Mouse (Mus musculus): ENCODE measurements around the gene Srsf3. TPM values are rescaled to one million over a fixed set of nuclear protein-coding genes. Genes with fewer than 3 reads are reported as not detected.

Gene Srsf3
- polyA plus RNA-seq, 1 experiment from 2014 or later, result 1,031 TPM

GRCm38 (mm10) chr17:29072701-29073307, 40.4 kb downstream of the Srsf3 start:
- no peaks in the 10 kb centered on the region; the same call in 1 of the 2 replicates for H3K4me1 ChIP-seq (ENCODE audit: control insufficient read depth, insufficient read depth, low read length)

GRCm38 (mm10) chr17:29073313-29073712, 40.9 kb downstream of the Srsf3 start:
- no peak overlapping the region for H3K27ac ChIP-seq (replicated peaks; ENCODE audit: low read depth, low read length)
- no peaks in the 10 kb centered on the region for H3K27me3 ChIP-seq (ENCODE audit: control insufficient read depth, insufficient read depth, low read length)
- no peak overlapping the region for H3K4me2 ChIP-seq (ENCODE audit: low read depth, low read length)
- ATAC-seq (replicated peaks; ENCODE audit: insufficient number of reproducible peaks, low FRiP score, low TSS enrichment, low read depth) (no peak), DNase-seq (ENCODE audit: low spot score) (no peak)
- H3K36me3 ChIP-seq (replicated peaks; ENCODE audit: control insufficient read depth, insufficient read depth, low read depth, low read length), result no peaks in the 10 kb centered on the region
- no peak overlapping the region for H3K9ac ChIP-seq (replicated peaks; ENCODE audit: low read length)
- no peak overlapping the region for H3K4me3 ChIP-seq (ENCODE audit: low read depth, low read length)
- H3K9me3 ChIP-seq (replicated peaks; ENCODE audit: control insufficient read depth, low read length), result no peaks in the 10 kb centered on the region
- no peaks in the 10 kb centered on the region; the same call in 1 of the 2 replicates for H3K4me1 ChIP-seq (ENCODE audit: control insufficient read depth, insufficient read depth, low read length)
- 50% methylated on average over 5 of the region's 5 CpGs for WGBS

More at GRCm38 (mm10) chr17:29072701-29073307, 40.4 kb downstream of the Srsf3 start:
- no peak for ATAC-seq (replicated peaks; ENCODE audit: insufficient number of reproducible peaks, low FRiP score, low TSS enrichment, low read depth)
- Histone ChIP-seq H3K9me3 (replicated peaks; ENCODE audit: control insufficient read depth, low read length) (no peaks in the 10 kb centered on the region), H3K36me3 (replicated peaks; ENCODE audit: control insufficient read depth, insufficient read depth, low read depth, low read length) (no peaks in the 10 kb centered on the region), H3K27me3 (ENCODE audit: control insufficient read depth, insufficient read depth, low read length) (no peaks in the 10 kb centered on the region), H3K4me3 (ENCODE audit: low read depth, low read length) (no peak overlapping the region), H3K4me2 (ENCODE audit: low read depth, low read length) (no peak overlapping the region), H3K27ac (replicated peaks; ENCODE audit: low read depth, low read length) (no peak overlapping the region), H3K9ac (replicated peaks; ENCODE audit: low read length) (no peak overlapping the region)
- DNase-seq (ENCODE audit: low spot score), result no peak
- 18% methylated on average over 11 of the region's 11 CpGs for WGBS

GRCm38 (mm10) chr17:29074085-29074484, 41.7 kb downstream of the Srsf3 start:
- no peaks in the 10 kb centered on the region for H3K27me3 ChIP-seq (ENCODE audit: control insufficient read depth, insufficient read depth, low read length)
- H3K9me3 ChIP-seq (replicated peaks; ENCODE audit: control insufficient read depth, low read length), result no peaks in the 10 kb centered on the region
- no peak overlapping the region for H3K4me3 ChIP-seq (ENCODE audit: low read depth, low read length)
- 79% methylated on average over 13 of the region's 13 CpGs for WGBS
- no peaks in the 10 kb centered on the region for H3K36me3 ChIP-seq (replicated peaks; ENCODE audit: control insufficient read depth, insufficient read depth, low read depth, low read length)
- no peak overlapping the region for H3K9ac ChIP-seq (replicated peaks; ENCODE audit: low read length)
- H3K4me2 ChIP-seq (ENCODE audit: low read depth, low read length), result no peak overlapping the region
- no peak for ATAC-seq (replicated peaks; ENCODE audit: insufficient number of reproducible peaks, low FRiP score, low TSS enrichment, low read depth)
- no peak overlapping the region for H3K27ac ChIP-seq (replicated peaks; ENCODE audit: low read depth, low read length)
- no peak for DNase-seq (ENCODE audit: low spot score)
- no peaks in the 10 kb centered on the region; the same call in 1 of the 2 replicates for H3K4me1 ChIP-seq (ENCODE audit: control insufficient read depth, insufficient read depth, low read length)

- DNase-seq (ENCODE audit: low spot score), result no peak
- Histone ChIP-seq H3K9me3 (replicated peaks; ENCODE audit: control insufficient read depth, low read length) (no peaks in the 10 kb centered on the region), H3K36me3 (replicated peaks; ENCODE audit: control insufficient read depth, insufficient read depth, low read depth, low read length) (no peaks in the 10 kb centered on the region), H3K27ac (replicated peaks; ENCODE audit: low read depth, low read length) (no peak overlapping the region), H3K4me2 (ENCODE audit: low read depth, low read length) (no peak overlapping the region), H3K4me3 (ENCODE audit: low read depth, low read length) (no peak overlapping the region), H3K9ac (replicated peaks; ENCODE audit: low read length) (no peak overlapping the region), H3K4me1 (ENCODE audit: control insufficient read depth, insufficient read depth, low read length) (no peaks in the 10 kb centered on the region; the same call in 1 of the 2 replicates), H3K27me3 (ENCODE audit: control insufficient read depth, insufficient read depth, low read length) (peaks cover 3% of the 10 kb centered on the region; the same call in 1 of the 2 replicates)
- 88% methylated on average over 8 of the region's 8 CpGs for WGBS
- ATAC-seq (replicated peaks; ENCODE audit: insufficient number of reproducible peaks, low FRiP score, low TSS enrichment, low read depth), result no peak
These were observed 43.8 kb downstream of the Srsf3 start for GRCm38 (mm10) chr17:29076235-29076634.

GRCm38 (mm10) chr17:29077786-29078509, 45.5 kb downstream of the Srsf3 start:
- ATAC-seq (replicated peaks; ENCODE audit: insufficient number of reproducible peaks, low FRiP score, low TSS enrichment, low read depth) (no peak), DNase-seq (ENCODE audit: low spot score) (peak; percentile 59)
- Histone ChIP-seq H3K36me3 (replicated peaks; ENCODE audit: control insufficient read depth, insufficient read depth, low read depth, low read length) (no peaks in the 10 kb centered on the region), H3K27me3 (ENCODE audit: control insufficient read depth, insufficient read depth, low read length) (peaks cover 14% of the 10 kb centered on the region; the same call in 1 of the 2 replicates), H3K9ac (replicated peaks; ENCODE audit: low read length) (no peak overlapping the region), H3K27ac (replicated peaks; ENCODE audit: low read depth, low read length) (no peak overlapping the region), H3K4me3 (ENCODE audit: low read depth, low read length) (no peak overlapping the region), H3K9me3 (replicated peaks; ENCODE audit: control insufficient read depth, low read length) (no peaks in the 10 kb centered on the region), H3K4me1 (ENCODE audit: control insufficient read depth, insufficient read depth, low read length) (peaks cover 3% of the 10 kb centered on the region), H3K4me2 (ENCODE audit: low read depth, low read length) (peak overlapping the region; percentile 32)
- 18% methylated on average over 14 of the region's 14 CpGs for WGBS

GRCm38 (mm10) chr17:29078519-29079383, 46.3 kb downstream of the Srsf3 start:
- peak overlapping the region; percentile 32 for H3K4me2 ChIP-seq (ENCODE audit: low read depth, low read length)
- H3K9me3 ChIP-seq (replicated peaks; ENCODE audit: control insufficient read depth, low read length), result no peaks in the 10 kb centered on the region
- ATAC-seq (replicated peaks; ENCODE audit: insufficient number of reproducible peaks, low FRiP score, low TSS enrichment, low read depth), result no peak
- WGBS, result 6% methylated on average over 25 of the region's 25 CpGs
- H3K9ac ChIP-seq (replicated peaks; ENCODE audit: low read length), result no peak overlapping the region
- peak; percentile 38 for DNase-seq (ENCODE audit: low spot score)
- H3K4me1 ChIP-seq (ENCODE audit: control insufficient read depth, insufficient read depth, low read length), result peaks cover 3% of the 10 kb centered on the region
- H3K27ac ChIP-seq (replicated peaks; ENCODE audit: low read depth, low read length), result no peak overlapping the region
- no peaks in the 10 kb centered on the region for H3K36me3 ChIP-seq (replicated peaks; ENCODE audit: control insufficient read depth, insufficient read depth, low read depth, low read length)
- H3K4me3 ChIP-seq (ENCODE audit: low read depth, low read length), result no peak overlapping the region
- H3K27me3 ChIP-seq (ENCODE audit: control insufficient read depth, insufficient read depth, low read length), result peaks cover 14% of the 10 kb centered on the region; the same call in 1 of the 2 replicates

GRCm38 (mm10) chr17:29080758-29081617, 48.6 kb downstream of the Srsf3 start:
- Histone ChIP-seq H3K27me3 (ENCODE audit: control insufficient read depth, insufficient read depth, low read length) (peaks cover 14% of the 10 kb centered on the region; the same call in 1 of the 2 replicates), H3K9ac (replicated peaks; ENCODE audit: low read length) (no peak overlapping the region; the same call in 1 of the 2 replicates), H3K9me3 (replicated peaks; ENCODE audit: control insufficient read depth, low read length) (no peaks in the 10 kb centered on the region), H3K27ac (replicated peaks; ENCODE audit: low read depth, low read length) (no peak overlapping the region), H3K4me3 (ENCODE audit: low read depth, low read length) (no peak overlapping the region), H3K4me2 (ENCODE audit: low read depth, low read length) (no peak overlapping the region; the same call in 1 of the 2 replicates), H3K36me3 (replicated peaks; ENCODE audit: control insufficient read depth, insufficient read depth, low read depth, low read length) (no peaks in the 10 kb centered on the region), H3K4me1 (ENCODE audit: control insufficient read depth, insufficient read depth, low read length) (peaks cover 3% of the 10 kb centered on the region)
- ATAC-seq (replicated peaks; ENCODE audit: insufficient number of reproducible peaks, low FRiP score, low TSS enrichment, low read depth), result peak; percentile 41; the same call in 1 of the 2 replicates
- WGBS, result 3% methylated on average over 23 of the region's 23 CpGs
- peak; percentile 53 for DNase-seq (ENCODE audit: low spot score)
